ENCODE assay signal across 8 mouse cellular contexts in genomic region chr17:80899513-80900199, GRCm38 (mm10). TPM values are rescaled to one million over a fixed set of nuclear protein-coding genes. Genes with fewer than 3 reads are reported as not detected.
A peak's percentile ranks its signal among the peaks of the same experiment; 100 is the strongest.
DNase-seq lines count a peak whose midpoint lies in the region; ATAC-seq and TF ChIP-seq lines count a peak whose summit lies in the region.
"Had no signal": no experiment of that assay in that cellular context is flagged by ENCODE, and none has a peak within 500 bp of the region (broad histone marks: within the 10 kb centered on the region; RNA-seq: fewer than 3 reads in every experiment).

No protein-coding gene starts in this region.

- no peaks in the 10 kb centered on the region for H3K36me3 ChIP-seq in kidney, embryonic 16.5 days (ENCODE audit: insufficient read depth, low read length)
- H3K36me3 ChIP-seq in midbrain, embryonic 16.5 days (ENCODE audit: control insufficient read depth, insufficient read depth, low read length): no peaks in the 10 kb centered on the region

- peak overlapping the region; percentile 57 for H3K27ac ChIP-seq in kidney, embryonic 16.5 days (ENCODE audit: low read length)
- H3K27ac ChIP-seq in midbrain, embryonic 16.5 days (ENCODE audit: low read length): peak overlapping the region; percentile 25; the same call in 1 of the 2 replicates
- H3K27ac ChIP-seq in left cerebral cortex, adult 2 months: no peak overlapping the region
- H3K27ac ChIP-seq: macrophage had no signal

- peaks cover 19% of the 10 kb centered on the region for H3K4me1 ChIP-seq in kidney, embryonic 16.5 days (ENCODE audit: insufficient read depth, low read length)
- H3K4me1 ChIP-seq in midbrain, embryonic 16.5 days (ENCODE audit: control insufficient read depth, insufficient read depth, low read length): peaks cover 3% of the 10 kb centered on the region; the same call in 1 of the 2 replicates

- H3K4me2 ChIP-seq in kidney, embryonic 16.5 days (replicated peaks; ENCODE audit: low read depth, low read length): peak overlapping the region; percentile 18; the same call in 1 of the 2 replicates
- H3K4me2 ChIP-seq in midbrain, embryonic 16.5 days (ENCODE audit: low read length): 0 out of 2 replicates have a peak overlapping the region, but pooled peaks have one; percentile 1

- no peaks in the 10 kb centered on the region for H3K9me3 ChIP-seq in kidney, embryonic 16.5 days (ENCODE audit: low read length)
- H3K9me3 ChIP-seq in midbrain, embryonic 16.5 days (replicated peaks; ENCODE audit: control insufficient read depth, low read length, poor library complexity, severe bottlenecking): no peaks in the 10 kb centered on the region

- intact Hi-C loops in left cerebral cortex, adult 2 months (cut with DNase I): no loop called here

- H3K4me3 ChIP-seq in kidney, embryonic 16.5 days (ENCODE audit: low read length): no peak overlapping the region
- no peak overlapping the region for H3K4me3 ChIP-seq in midbrain, embryonic 16.5 days (ENCODE audit: low read depth, low read length)
- H3K4me3 ChIP-seq in left cerebral cortex, adult 2 months: no peak overlapping the region

- DNase-seq in 3T3-L1 (ENCODE audit: low read depth, low spot score) (peak; percentile 77), MN1 (ENCODE audit: low spot score) (peak; percentile 52)
- DNase-seq in heart, adult 9 months (ENCODE audit: low spot score in 2 of 2): peak; percentile 9 to 50
- no peak for DNase-seq in left cerebral cortex, adult 2 months (ENCODE audit: extremely low spot score in 1 of 2, low spot score in 2 of 2)

- no peak for TF ChIP-seq CTCF in left cerebral cortex, adult 2 months (IDR thresholded peaks at IDR 0.05)

- ATAC-seq in kidney, embryonic 16.5 days (ENCODE audit: low FRiP score, low TSS enrichment): peak; percentile 58; the same call in 1 of the 2 replicates
- peak; percentile 66 for ATAC-seq in midbrain, embryonic 16.5 days
- ATAC-seq in frontal cortex, adult (ENCODE audit: low TSS enrichment): no peak

- no peak overlapping the region for H3K9ac ChIP-seq in kidney, embryonic 16.5 days (replicated peaks; ENCODE audit: low read length)
- H3K9ac ChIP-seq in midbrain, embryonic 16.5 days (ENCODE audit: low read depth, low read length): no peak overlapping the region

- 32% methylated on average over 9 of the region's 9 CpGs for WGBS in kidney, embryonic 16.5 days
- WGBS in midbrain, embryonic 16.5 days: 44% methylated on average over 9 of the region's 9 CpGs

- H3K27me3 ChIP-seq in kidney, embryonic 16.5 days (ENCODE audit: insufficient read depth, low read length): no peaks in the 10 kb centered on the region
- no peaks in the 10 kb centered on the region for H3K27me3 ChIP-seq in midbrain, embryonic 16.5 days (ENCODE audit: control insufficient read depth, insufficient read depth, low read depth, low read length)

RNA-seq across cellular contexts. Expression of gene Tmem178, which starts 44.8 kb away (rescaled TPM):
- 16.8 and 17.8 TPM in 2 replicates for polyA plus RNA-seq in kidney, embryonic 16.5 days (2015; fragmentation: Nextera tagmentation; extraction: Ambion mirVana)
- 20.8 and 23.9 TPM in 2 replicates for polyA plus RNA-seq in midbrain, embryonic 16.5 days (2015; fragmentation: Nextera tagmentation; extraction: Ambion mirVana)
- total RNA-seq in left cerebral cortex, adult 2 months (2021): 100 to 1,000 TPM; 108 to 141 TPM

Comparison
In these comparisons a context has a peak if more than half of its experiments do, and no peak if none do; other contexts are left out.
1. DNase-seq: peak in 3T3-L1 (single experiment), MN1 (single experiment) and heart, adult 9 months (2 of 2); none in left cerebral cortex, adult 2 months (0 of 2).